9 mouse cellular contexts compared by ENCODE assay signal in the genomic region with DNA sequence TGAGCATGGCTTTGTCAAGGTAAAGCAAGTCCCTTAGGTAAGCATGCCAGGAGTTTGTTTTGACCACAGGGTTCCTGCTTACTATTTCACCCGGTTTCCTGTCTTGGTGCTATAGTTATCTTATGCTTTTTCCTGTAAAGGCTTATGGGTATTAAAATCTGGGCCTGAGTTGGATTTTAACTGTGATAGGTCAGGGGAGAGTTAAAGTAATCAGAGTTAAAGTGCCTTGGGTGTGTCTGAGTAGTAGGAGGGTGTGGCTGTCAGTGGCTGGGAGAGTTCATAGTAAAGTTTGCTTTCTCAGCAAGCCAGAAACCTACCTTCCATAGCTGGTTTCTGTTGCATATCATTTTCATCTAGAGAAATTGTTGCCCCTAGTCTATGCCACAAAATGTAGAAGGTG. TPM values are rescaled to one million over a fixed set of nuclear protein-coding genes. Genes with fewer than 3 reads are reported as not detected.
A peak's percentile ranks its signal among the peaks of the same experiment; 100 is the strongest.
DNase-seq lines count a peak whose midpoint lies in the region; ATAC-seq and TF ChIP-seq lines count a peak whose summit lies in the region.
"Had no signal": no experiment of that assay in that cellular context is flagged by ENCODE, and none has a peak within 500 bp of the region (broad histone marks: within the 10 kb centered on the region; RNA-seq: fewer than 3 reads in every experiment).

No protein-coding gene starts in this region.

- peak overlapping the region; percentile 94; the same call in 1 of the 2 replicates for H3K4me2 ChIP-seq in liver, embryonic 15.5 days

- no peak for ATAC-seq in liver, embryonic 15.5 days (ENCODE audit: insufficient read depth)

- H3K4me1 ChIP-seq in thymus, adult 2 months (replicated peaks; ENCODE audit: control insufficient read depth, insufficient read depth, low read length), result peaks cover 14% of the 10 kb centered on the region
- peaks cover 52% of the 10 kb centered on the region for H3K4me1 ChIP-seq in liver, embryonic 15.5 days (replicated peaks)

- WGBS in thymus, adult 2 months, result 0% methylated on average over 1 of the region's 1 CpGs
- 2% methylated on average over 1 of the region's 1 CpGs for WGBS in liver, embryonic 15.5 days (ENCODE audit: insufficient replicate concordance)

- TF ChIP-seq POLR2A in thymus, adult 2 months (IDR thresholded peaks at IDR 0.05; ENCODE audit: control insufficient read depth, extremely low read depth, insufficient read depth, low read length, poor library complexity), result no peak

- no peak overlapping the region for H3K27ac ChIP-seq in thymus, adult 2 months (ENCODE audit: control insufficient read depth, insufficient read depth, low read length)
- no peak overlapping the region for H3K27ac ChIP-seq in liver, embryonic 15.5 days (replicated peaks)

- no peaks in the 10 kb centered on the region for H3K27me3 ChIP-seq in thymus, adult 2 months (ENCODE audit: control insufficient read depth, insufficient read depth, low read length)
- peaks cover 24% of the 10 kb centered on the region for H3K27me3 ChIP-seq in liver, embryonic 15.5 days

- H3K36me3 ChIP-seq in thymus, adult 2 months (ENCODE audit: control insufficient read depth, insufficient read depth, low read length), result no peaks in the 10 kb centered on the region
- H3K36me3 ChIP-seq in liver, embryonic 15.5 days (replicated peaks), result no peaks in the 10 kb centered on the region

- TF ChIP-seq CTCF in thymus, adult 2 months (IDR thresholded peaks at IDR 0.05; ENCODE audit: borderline replicate concordance, control insufficient read depth, extremely low read depth, insufficient read depth, low read length, poor library complexity), result no peak

- no peaks in the 10 kb centered on the region for H3K9me3 ChIP-seq in liver, embryonic 15.5 days (replicated peaks)

- peak; percentile 70 for DNase-seq in heart, adult 11 months
- DNase-seq in heart, adult 18-20 months, result no peak
- peak; percentile 14 for DNase-seq in thymus, postnatal 0 days (ENCODE audit: low spot score)
- DNase-seq in thymus, adult 2 months, result no peak
- DNase-seq in cerebellum, adult 9-10 months, result no peak
- no peak for DNase-seq in urinary bladder, postnatal 25 days (ENCODE audit: low spot score)
- no peak for DNase-seq in frontal cortex, postnatal 36 days (ENCODE audit: low spot score in 2 of 2)

- no peak overlapping the region for H3K4me3 ChIP-seq in thymus, adult 2 months (ENCODE audit: control insufficient read depth, insufficient read depth, low read length)
- 0 out of 2 replicates have a peak overlapping the region, but pooled peaks have one; percentile 88 for H3K4me3 ChIP-seq in liver, embryonic 15.5 days (replicated peaks)

- no peak overlapping the region for H3K9ac ChIP-seq in liver, embryonic 15.5 days

RNA-seq across cellular contexts. Expression of gene Slain2, which starts 2.7 kb away (rescaled TPM):
- total RNA-seq in heart, adult 18-20 months (2021), result 100 to 1,000 TPM; 138 to 147 TPM
- polyA plus RNA-seq in thymus, postnatal 0 days (2015; fragmentation: Nextera tagmentation; extraction: Ambion mirVana), result 10.8 and 11.8 TPM in 2 replicates
- 24.2 and 27.6 TPM in 2 replicates for polyA plus RNA-seq in thymus, adult 2 months (2012; rRNA removed)
- 4.1 TPM in 2 replicates for polyA plus RNA-seq in liver, embryonic 15.5 days (2015; fragmentation: Nextera tagmentation; extraction: Ambion mirVana)

RNA-seq across cellular contexts. Expression of gene Tec, which starts 48.6 kb away (rescaled TPM):
- 10 to 100 TPM; 15.0 to 16.8 TPM for total RNA-seq in heart, adult 18-20 months (2021)
- 25.2 and 25.8 TPM in 2 replicates for polyA plus RNA-seq in thymus, postnatal 0 days (2015; fragmentation: Nextera tagmentation; extraction: Ambion mirVana)
- polyA plus RNA-seq in thymus, adult 2 months (2012; rRNA removed), result 12.4 and 18.3 TPM in 2 replicates
- polyA plus RNA-seq in liver, embryonic 15.5 days (2015; fragmentation: Nextera tagmentation; extraction: Ambion mirVana), result 3.5 and 5.3 TPM in 2 replicates

RNA-seq across cellular contexts. Expression of gene Gm10135, which starts 57.7 kb away (rescaled TPM):
- not detected for total RNA-seq in heart, adult 18-20 months (2021)
- polyA plus RNA-seq in thymus, postnatal 0 days (2015; fragmentation: Nextera tagmentation; extraction: Ambion mirVana), result not detected in 2 replicates
- polyA plus RNA-seq in thymus, adult 2 months (2012; rRNA removed), result not detected in 2 replicates
- polyA plus RNA-seq in liver, embryonic 15.5 days (2015; fragmentation: Nextera tagmentation; extraction: Ambion mirVana), result not detected in 2 replicates
- total RNA-seq: left cerebral cortex, postnatal 25 days had no signal

Comparison
In these comparisons a context has a peak if more than half of its experiments do, and no peak if none do; other contexts are left out.
1. DNase-seq: peak in heart, adult 11 months (single experiment) and thymus, postnatal 0 days (single experiment); none in heart, adult 18-20 months (0 of 2), thymus, adult 2 months (single experiment), cerebellum, adult 9-10 months (single experiment), urinary bladder, postnatal 25 days (single experiment) and frontal cortex, postnatal 36 days (0 of 2).